Mouse (Mus musculus) v-Abl transformed pro-B cells (cell line): ENCODE results near the gene Il25.

Source experiments
- in situ Hi-C, 2 experiments: fragments of 400-800 bp; cut with MboI; formaldehyde crosslinking; loops; one replicate each; pipeline ENCODE4 v1.15.1; 2025; ENCODE audit not compliant: unreplicated experiment in 2 of 2

The Il25 gene

GRCm38 (mm10) chr14:54925349-54926342, 6.8 kb upstream of the Il25 start, which contains the start of gene Efs:
Gene Efs, minus strand, starts transcription at chr14:54926126.
- in situ Hi-C loops, result no loop called here

DNA sequence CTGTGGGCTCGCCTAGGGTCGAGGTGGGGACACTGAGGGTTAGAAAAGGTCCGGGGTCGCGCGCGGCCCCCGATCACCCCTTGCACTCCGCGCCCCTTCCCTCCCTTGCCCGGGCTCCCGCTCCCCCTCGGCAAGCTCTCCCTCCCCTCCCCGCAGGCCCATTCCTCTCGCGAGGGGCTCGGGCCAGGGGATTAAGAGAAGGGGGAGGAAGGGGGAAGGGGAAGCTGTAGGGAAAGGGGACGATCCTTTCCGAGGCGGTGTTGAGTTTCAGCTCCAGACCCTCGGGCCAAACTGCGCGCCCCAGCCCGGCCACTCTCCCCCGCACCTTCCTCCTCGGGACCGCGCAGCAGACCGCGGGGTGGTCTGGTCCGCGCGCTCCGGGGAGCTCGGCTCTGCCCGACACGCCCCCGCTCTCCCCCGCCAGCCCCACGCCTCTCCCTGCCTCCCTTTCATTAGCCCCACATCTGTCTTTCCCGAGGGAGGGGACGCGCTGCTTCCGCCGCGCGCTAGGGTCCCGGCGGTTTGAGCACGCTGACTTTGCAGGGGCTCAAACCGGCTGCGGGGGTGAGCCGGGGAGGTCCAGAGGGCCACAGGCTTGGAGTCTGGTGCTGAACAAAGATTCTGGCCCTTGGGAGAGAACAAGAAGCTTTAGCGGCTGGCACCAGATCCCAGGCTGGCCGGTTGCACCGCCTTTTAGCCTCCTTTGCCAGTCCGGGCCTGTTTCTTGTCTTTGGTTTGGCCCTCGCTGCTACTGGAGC, 5.9 kb upstream of the Il25 start:
- in situ Hi-C loops, result no loop called here

- in situ Hi-C loops, result no loop called here
Observed at GRCm38 (mm10) chr14:54927296-54927695, 5.2 kb upstream of the Il25 start.

- in situ Hi-C loops, result no loop called here
Observed at GRCm38 (mm10) chr14:54929801-54930200, 2.7 kb upstream of the Il25 start.

GRCm38 (mm10) chr14:54930431-54930830, 2.1 kb upstream of the Il25 start:
- in situ Hi-C loops, result no loop called here

- in situ Hi-C loops, result loop anchor here in 1 of 2 experiments (5.0 kb wide), 1 partner anchor 94 kb away; no protein-coding TSS in a partner anchor
Observed at GRCm38 (mm10) chr14:54935904-54936830, 3.7 kb downstream of the Il25 start, which contains the start of gene Cmtm5. Gene Cmtm5, plus strand, starts transcription at chr14:54936261.

- in situ Hi-C loops, result loop anchor here in 1 of 2 experiments (5.0 kb wide), 1 partner anchor 94 kb away; no protein-coding TSS in a partner anchor
Observed at GRCm38 (mm10) chr14:54936831-54937160, 4.3 kb downstream of the Il25 start.

DNA sequence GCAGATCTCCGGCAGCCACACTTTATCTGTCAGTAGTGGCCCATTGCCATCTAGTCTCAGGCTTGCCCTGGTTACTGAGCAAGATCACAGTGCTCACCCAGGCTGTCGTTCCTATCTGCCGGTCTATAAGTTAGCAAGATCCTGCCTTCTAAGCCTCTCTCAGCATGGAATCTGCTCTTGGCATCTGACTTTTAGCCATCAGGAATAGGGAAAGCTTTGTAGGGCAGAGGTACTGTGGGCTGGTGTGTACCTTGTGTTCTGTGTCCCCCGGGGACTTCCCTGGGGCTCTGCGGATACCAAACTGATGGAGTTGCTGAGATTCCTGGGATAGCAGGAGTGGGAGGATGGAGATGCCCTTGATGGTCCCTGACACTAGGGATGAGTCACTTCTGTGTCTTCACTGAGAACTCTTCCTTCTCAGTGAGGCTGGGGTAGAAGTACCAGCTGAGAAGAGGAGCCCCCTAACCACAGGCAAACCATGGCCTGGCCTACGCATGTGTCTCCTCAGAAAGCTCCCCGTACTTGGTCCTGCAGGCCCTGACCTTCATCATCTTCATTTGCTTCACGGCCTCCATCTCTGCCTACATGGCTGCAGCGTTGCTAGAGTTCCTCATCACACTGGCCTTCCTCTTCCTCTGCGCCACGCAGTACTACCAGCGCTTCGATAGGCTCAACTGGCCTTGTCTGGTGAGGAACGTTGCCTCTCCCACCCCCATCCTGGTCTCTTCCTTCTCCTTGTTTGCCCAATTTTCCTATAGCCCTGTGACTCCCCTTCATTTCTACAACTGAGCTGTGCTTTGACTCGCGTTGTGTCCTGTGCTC, 5.1 kb downstream of the Il25 start:
- in situ Hi-C loops, result loop anchor here in 1 of 2 experiments (5.0 kb wide), 1 partner anchor 95 kb away; no protein-coding TSS in a partner anchor

GRCm38 (mm10) chr14:54938431-54939219, 6.1 kb downstream of the Il25 start:
- in situ Hi-C loops, result loop anchor here in 1 of 2 experiments (5.0 kb wide), 1 partner anchor 96 kb away; no protein-coding TSS in a partner anchor

DNA sequence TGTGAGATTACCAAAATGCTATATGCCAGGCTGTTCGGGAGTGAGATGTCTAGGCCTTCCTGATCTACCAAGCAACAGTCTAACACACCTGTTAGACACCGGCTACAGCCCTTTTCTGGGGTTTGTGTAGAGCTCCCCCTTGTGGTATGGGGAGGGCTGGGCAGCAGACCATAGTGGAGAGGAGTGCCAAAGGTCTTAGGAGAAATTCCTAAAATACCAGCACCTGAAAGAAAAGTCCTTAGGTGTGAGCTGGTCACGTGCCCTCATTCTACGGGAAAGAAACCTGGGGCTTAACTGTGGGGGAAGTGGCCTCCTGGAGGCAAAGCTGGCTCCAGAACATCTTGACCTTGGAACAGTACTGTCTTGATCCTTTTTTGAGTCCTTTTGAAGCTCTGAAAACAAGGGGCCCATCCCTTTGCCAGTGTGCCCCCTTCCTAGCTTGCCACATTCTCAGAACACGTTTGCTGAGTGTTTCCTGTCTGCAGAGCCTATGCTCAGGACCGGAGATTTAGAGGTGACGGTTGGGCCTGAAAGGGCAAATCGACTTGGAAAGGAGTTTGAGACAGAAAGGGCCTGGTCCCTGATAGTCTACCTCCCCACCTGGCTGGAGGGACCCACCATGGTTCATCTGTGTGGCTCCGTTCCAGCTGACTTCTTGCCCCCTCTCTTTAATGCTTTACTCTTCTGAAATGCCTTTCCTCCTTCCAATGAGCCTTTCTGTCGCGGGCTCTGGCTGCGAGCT, 7.1 kb downstream of the Il25 start:
- in situ Hi-C loops, result loop anchor here (5.0 kb wide), 1 partner anchor 97 kb away; no protein-coding TSS in a partner anchor

GRCm38 (mm10) chr14:54940176-54940530, 7.7 kb downstream of the Il25 start:
- in situ Hi-C loops, result loop anchor here in 1 of 2 experiments (5.0 kb wide), 1 partner anchor 98 kb away; no protein-coding TSS in a partner anchor

- in situ Hi-C loops, result loop anchor here in 1 of 2 experiments (5.0 kb wide), 1 partner anchor 99 kb away; no protein-coding TSS in a partner anchor
Observed at GRCm38 (mm10) chr14:54941024-54941978, 8.8 kb downstream of the Il25 start.

GRCm38 (mm10) chr14:54942479-54942878, 10.0 kb downstream of the Il25 start:
- in situ Hi-C loops, result loop anchor here in 1 of 2 experiments (5.0 kb wide), 1 partner anchor 100 kb away; no protein-coding TSS in a partner anchor

- in situ Hi-C loops, result loop anchor here in 1 of 2 experiments (5.0 kb wide), 1 partner anchor 102 kb away; no protein-coding TSS in a partner anchor
Observed at GRCm38 (mm10) chr14:54943971-54944370, 11.5 kb downstream of the Il25 start.

- in situ Hi-C loops, result loop anchor here in 1 of 2 experiments (5.0 kb wide), 1 partner anchor 103 kb away; no protein-coding TSS in a partner anchor
Observed at GRCm38 (mm10) chr14:54944939-54945338, 12.4 kb downstream of the Il25 start.
